Mouse (Mus musculus) layer of hippocampus, adult 11-12 months (tissue): ENCODE results near the gene Mast4.

Experiments
- DNase-seq: peaks from one replicate; pipeline ENCODE4 v3.0.0; 2022; ENCODE audit warnings: low spot score

Mast4 gene

GRCm38 (mm10) chr13:102984550-102984949 is 349.7 kb downstream of the Mast4 start:
- DNase-seq = no peak

GRCm38 (mm10) chr13:102973853-102974252 is 360.4 kb downstream of the Mast4 start:
- DNase-seq = no peak

GRCm38 (mm10) chr13:102963471-102963870 is 370.8 kb downstream of the Mast4 start:
- no peak for DNase-seq

- no peak for DNase-seq
Observed at GRCm38 (mm10) chr13:102958273-102959270, 375.7 kb downstream of the Mast4 start.

GRCm38 (mm10) chr13:102957508-102958272 is 376.6 kb downstream of the Mast4 start:
- DNase-seq = peak; percentile 26

- no peak for DNase-seq
Observed at GRCm38 (mm10) chr13:102955506-102955905, 378.8 kb downstream of the Mast4 start.

- DNase-seq = no peak
Observed at GRCm38 (mm10) chr13:102949756-102950155, 384.5 kb downstream of the Mast4 start.

GRCm38 (mm10) chr13:102948966-102949365 is 385.3 kb downstream of the Mast4 start:
- no peak for DNase-seq

GRCm38 (mm10) chr13:102947546-102947945 is 386.8 kb downstream of the Mast4 start:
- DNase-seq = no peak

GRCm38 (mm10) chr13:102946024-102946821 is 388.1 kb downstream of the Mast4 start:
- peak; percentile 47 for DNase-seq

GRCm38 (mm10) chr13:102945450-102945849 is 388.8 kb downstream of the Mast4 start:
- DNase-seq = no peak

- DNase-seq = no peak
Observed at GRCm38 (mm10) chr13:102944516-102944915, 389.8 kb downstream of the Mast4 start.

- DNase-seq = no peak
Observed at GRCm38 (mm10) chr13:102942557-102942956, 391.7 kb downstream of the Mast4 start.

- DNase-seq = peak; percentile 43
Observed at GRCm38 (mm10) chr13:102940476-102940875, 393.8 kb downstream of the Mast4 start.

GRCm38 (mm10) chr13:102936233-102936632 is 398.1 kb downstream of the Mast4 start:
- no peak for DNase-seq

GRCm38 (mm10) chr13:102935788-102936187 is 398.5 kb downstream of the Mast4 start:
- DNase-seq = no peak

GRCm38 (mm10) chr13:102933702-102934101 is 400.6 kb downstream of the Mast4 start:
- peak; percentile 52 for DNase-seq

GRCm38 (mm10) chr13:102932434-102932833 is 401.9 kb downstream of the Mast4 start:
- no peak for DNase-seq

- no peak for DNase-seq
Observed at GRCm38 (mm10) chr13:102931951-102932350, 402.3 kb downstream of the Mast4 start.

- DNase-seq = no peak
Observed at GRCm38 (mm10) chr13:102925844-102926598, 408.3 kb downstream of the Mast4 start.

GRCm38 (mm10) chr13:102919741-102920140 is 414.6 kb downstream of the Mast4 start:
- no peak for DNase-seq
